Mouse (Mus musculus) right cerebral cortex, postnatal 4 days (tissue): Measurements from ENCODE around the gene P4ha3.
A peak's percentile ranks its signal among the peaks of the same experiment; 100 is the strongest.

ENCODE experiments used
- DNase-seq: peaks from one replicate; pipeline ENCODE4 v3.0.0-alpha.2; 2022

The P4ha3 gene

GRCm38 (mm10) chr7:100307872-100308653 is 22.7 kb downstream of the P4ha3 start:
- peak; percentile 73 for DNase-seq

DNA sequence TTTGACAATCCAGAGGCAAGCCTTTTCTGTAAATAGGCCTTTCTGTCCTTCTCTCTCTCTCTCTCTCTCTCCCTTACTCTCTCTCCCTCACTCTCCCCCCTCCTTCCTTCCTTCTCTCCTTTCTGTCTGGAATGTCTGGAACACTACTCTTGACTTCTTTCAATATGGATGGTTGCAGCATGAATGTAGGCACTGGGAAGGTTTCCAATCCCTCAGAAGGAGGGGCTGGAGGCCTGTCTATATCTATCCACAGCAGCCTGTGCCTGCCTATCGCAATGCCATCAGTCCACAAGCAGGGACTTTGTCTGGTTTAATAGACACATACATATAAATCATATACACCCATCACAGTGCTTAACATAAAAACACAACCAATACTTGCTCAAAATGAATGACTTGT is 23.9 kb downstream of the P4ha3 start:
- no peak for DNase-seq

DNA sequence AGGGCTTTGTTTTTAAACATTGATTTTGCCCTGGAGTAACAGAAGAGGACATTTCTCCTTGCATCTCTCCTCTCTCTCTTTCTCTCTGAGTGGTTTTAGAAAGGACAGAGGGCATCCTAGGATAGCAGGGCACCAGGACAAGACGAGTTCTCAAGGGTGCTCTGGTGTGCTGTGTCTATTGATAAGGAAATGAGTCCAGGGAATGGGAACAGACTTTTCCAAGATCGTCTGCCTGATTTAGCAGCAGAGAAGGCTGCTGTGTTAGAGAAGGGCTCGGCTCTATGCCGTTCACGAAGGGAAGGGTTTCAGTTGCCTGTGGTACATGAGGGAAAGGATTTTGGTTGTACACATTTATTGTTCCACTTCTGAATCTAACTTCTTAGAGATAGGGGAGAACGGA is 24.4 kb downstream of the P4ha3 start:
- DNase-seq, result no peak

- no peak for DNase-seq
Measured at GRCm38 (mm10) chr7:100310290-100310689, 25.0 kb downstream of the P4ha3 start.

GRCm38 (mm10) chr7:100312716-100313115 is 27.4 kb downstream of the P4ha3 start:
- DNase-seq, result no peak

DNA sequence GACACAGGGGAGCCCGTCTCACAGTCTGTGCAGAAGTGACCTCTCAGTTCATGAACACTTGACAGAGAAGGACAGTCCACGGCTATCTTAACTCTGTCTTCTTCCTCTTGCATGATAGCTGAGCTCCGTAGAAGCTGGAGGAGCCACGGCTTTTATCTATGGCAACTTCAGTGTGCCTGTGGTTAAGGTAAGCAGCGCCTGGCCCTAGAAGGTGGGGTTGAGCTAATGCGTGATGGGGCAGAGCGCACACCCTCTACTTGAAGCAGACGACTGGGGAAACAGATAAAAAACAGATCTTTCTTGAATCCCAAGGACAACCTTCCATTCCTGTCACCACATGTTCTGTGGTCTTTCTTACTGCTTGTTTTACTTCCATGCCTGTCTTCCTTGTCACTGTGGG is 31.6 kb downstream of the P4ha3 start:
- no peak for DNase-seq

DNA sequence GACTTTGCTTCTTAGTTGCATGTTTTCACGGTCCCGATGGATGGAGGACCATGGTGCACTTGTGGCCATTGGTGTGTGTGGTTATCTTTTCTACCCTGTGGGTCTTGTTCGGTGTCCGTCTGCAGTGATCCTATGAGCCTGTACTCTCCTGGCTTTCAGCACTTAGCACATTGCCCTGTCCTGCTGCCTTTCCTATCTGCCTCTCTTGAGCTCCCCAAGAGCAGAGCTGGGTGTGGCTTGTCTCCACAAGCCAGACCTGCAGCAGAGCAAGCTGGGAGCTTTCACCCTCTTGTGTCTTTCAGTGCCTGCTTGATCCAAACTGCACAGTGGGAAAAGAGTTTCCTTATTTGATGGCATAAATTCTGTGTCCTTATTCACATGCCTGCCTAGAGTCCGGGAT is 32.2 kb downstream of the P4ha3 start:
- DNase-seq, result no peak

DNA sequence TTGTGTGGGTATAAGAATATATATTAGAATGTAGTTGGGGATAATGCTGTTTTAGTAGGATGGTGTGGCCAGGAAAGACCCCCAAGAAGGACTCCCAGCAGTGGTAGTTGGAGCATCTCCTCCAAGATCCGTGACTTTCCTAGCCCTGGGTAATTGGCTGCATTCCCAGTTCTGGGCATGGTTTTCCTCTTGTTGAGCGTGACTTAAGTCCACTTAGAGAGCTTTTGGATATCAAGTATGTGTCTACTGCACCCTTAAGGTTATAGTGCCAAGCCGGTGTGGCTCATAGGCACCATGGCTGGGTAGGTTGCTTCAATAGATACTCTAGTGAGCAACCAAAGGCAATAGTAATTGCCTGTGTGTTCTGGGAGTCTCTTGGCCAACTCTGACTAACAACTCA is 38.4 kb downstream of the P4ha3 start:
- DNase-seq, result no peak

DNA sequence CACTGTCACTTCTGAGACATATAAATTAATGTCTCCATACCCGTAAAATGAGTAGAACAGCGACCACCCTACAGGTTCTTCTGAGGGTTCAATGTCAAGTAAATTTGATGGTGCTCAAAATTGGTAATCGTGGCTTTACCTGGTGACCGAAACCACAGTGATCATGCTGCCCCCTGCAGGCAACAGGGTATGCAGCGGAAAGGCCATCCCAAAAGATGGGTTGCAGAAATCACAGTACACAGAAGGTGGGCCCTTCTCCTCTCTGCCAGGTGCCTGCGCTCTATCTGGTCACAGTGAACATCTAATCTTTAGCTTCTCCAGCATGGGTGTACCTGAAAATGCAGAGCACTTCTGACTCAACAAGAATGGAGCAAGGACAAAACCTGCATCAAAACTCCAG is 40.2 kb downstream of the P4ha3 start:
- DNase-seq, result peak; percentile 72

DNA sequence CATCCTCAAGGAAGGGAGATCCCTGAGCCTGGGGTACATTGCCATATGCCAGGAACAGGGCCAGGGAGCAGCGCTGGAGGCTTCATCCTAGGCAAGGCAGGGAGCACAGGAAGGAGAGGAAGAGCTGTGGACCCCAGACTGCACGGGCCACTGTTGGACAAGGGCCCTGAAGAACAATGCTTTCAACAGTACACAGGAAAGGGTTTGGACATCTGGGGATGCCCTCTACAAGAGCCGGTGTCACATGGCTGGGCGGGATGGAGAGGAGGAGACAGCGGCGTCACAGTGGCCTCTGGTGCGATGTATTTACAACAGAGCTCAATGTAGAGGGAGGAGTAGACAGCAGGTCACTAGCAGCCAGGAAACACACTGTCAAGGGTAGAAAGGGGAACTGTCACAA is 42.2 kb downstream of the P4ha3 start:
- no peak for DNase-seq

- DNase-seq, result no peak
Measured at GRCm38 (mm10) chr7:100328636-100329035, 43.3 kb downstream of the P4ha3 start.

- no peak for DNase-seq
Measured at GRCm38 (mm10) chr7:100331269-100331668, 45.9 kb downstream of the P4ha3 start.

DNA sequence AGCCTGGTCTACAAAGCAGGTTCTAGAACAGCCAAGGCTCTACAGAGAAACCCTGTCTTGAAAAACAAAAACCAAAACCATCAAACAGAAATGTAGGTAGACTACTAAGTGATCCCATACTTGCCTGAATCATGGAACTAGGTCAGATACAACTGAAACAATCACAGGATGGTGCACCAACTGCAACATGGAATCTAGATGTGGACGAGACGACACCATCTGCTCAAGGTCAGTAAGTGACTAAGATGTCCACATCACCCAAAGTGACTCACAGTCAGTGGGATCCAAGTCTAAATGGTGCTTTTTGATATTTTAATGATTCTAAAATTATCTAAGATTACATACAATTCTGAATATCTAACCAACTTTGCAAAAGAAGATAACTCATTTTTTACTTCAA is 50.6 kb downstream of the P4ha3 start:
- no peak for DNase-seq

GRCm38 (mm10) chr7:100354984-100355383 is 69.7 kb downstream of the P4ha3 start:
- DNase-seq, result no peak

DNA sequence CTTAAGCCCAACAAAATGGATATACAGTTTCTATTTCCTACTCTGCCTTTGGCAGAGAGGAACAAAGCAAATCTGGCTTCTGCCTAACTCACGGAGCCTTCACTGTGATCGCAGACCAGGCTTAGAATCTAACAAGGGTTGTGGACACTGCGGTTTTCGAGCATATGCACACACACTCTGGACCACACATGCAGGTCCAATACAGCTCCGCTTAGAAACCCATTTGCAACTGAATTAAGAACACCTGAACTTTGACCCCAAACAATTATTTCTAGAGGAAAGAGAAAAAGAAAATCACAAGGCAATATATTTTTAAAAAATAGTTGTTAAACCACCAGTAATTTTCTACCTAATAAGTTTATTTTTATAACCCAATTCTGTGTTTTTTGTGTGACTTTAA is 71.0 kb downstream of the P4ha3 start:
- no peak for DNase-seq

GRCm38 (mm10) chr7:100356768-100357167 is 71.4 kb downstream of the P4ha3 start:
- DNase-seq, result no peak

DNA sequence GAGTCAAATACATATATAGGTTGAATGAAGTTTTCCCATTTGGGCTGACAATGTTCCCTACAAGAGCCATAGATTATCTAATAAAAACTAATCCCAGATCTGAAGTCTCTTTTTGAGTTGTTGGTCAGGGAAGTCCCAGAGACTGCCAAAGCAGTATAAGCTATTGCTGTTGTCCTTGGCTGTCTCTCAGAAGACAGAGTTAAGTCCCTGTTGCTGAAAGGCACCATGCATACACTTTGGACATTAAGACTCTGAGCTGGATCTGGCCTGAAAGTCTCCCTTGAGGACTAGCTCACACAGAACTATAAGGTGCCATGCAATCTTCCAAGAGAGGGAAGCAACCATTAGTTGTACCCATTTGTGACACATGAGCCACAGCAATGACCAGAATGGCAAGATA is 72.5 kb downstream of the P4ha3 start:
- DNase-seq, result no peak

DNA sequence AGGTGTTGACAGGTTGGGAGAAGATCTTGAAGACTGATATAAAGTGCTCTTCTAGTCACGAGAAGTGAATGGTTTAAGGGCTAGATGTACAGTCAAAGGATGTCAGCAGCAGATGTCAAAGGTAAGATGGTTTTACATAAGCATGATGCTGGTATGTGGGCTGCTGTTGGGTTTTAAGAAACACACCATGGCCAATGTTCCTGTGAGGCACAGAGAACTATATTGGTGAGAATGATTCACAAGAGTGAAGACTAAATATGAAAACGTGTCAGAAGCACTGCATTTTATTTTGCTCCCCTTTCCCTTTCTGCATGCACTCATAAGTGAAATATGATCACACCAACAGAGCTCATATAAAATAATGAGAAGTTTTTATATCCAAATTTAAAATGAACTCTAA is 77.8 kb downstream of the P4ha3 start:
- DNase-seq, result no peak

GRCm38 (mm10) chr7:100364888-100365287 is 79.6 kb downstream of the P4ha3 start:
- no peak for DNase-seq
